Mouse (Mus musculus) neural tube, postnatal 0 days (tissue): ENCODE data around the gene Xbp1. TPM values are rescaled to one million over a fixed set of nuclear protein-coding genes. Genes with fewer than 3 reads are reported as not detected.

Experiments used
- polyA plus RNA-seq: library from polyadenylated mRNA; unstranded; fragments of >200 nt; fragmentation: Nextera tagmentation; extraction: Ambion mirVana; gene quantifications from 2 replicates; pipeline ENCODE4 v1.2.1, GENCODE M21; 2015

Gene Xbp1
- polyA plus RNA-seq = 112 and 117 TPM in 2 replicates

DNA sequence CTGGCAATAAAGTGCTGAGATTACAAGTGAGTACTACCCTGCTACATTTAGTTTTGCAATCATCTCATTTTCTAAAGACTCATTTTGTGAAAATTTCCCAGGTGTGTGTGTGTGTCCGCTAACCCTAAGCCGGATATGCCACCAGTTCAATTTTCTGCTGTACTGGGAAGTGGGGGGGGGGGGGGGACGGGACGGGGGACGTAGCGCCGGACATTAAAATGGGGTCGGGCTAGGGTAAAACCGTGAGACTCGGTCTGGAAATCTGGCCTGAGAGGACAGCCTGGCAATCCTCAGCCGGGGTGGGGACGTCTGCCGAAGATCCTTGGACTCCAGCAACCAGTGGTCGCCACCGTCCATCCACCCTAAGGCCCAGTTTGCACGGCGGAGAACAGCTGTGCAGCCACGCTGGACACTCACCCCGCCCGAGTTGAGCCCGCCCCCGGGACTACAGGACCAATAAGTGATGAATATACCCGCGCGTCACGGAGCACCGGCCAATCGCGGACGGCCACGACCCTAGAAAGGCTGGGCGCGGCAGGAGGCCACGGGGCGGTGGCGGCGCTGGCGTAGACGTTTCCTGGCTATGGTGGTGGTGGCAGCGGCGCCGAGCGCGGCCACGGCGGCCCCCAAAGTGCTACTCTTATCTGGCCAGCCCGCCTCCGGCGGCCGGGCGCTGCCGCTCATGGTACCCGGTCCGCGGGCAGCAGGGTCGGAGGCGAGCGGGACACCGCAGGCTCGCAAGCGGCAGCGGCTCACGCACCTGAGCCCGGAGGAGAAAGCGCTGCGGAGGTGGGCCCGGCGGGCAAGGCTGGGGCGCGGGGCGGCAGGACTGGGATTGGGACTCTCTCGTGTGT, at the start of gene Xbp1:
Gene Xbp1, plus strand, starts transcription at position 248 of the 854 bp plus-strand sequence.

DNA sequence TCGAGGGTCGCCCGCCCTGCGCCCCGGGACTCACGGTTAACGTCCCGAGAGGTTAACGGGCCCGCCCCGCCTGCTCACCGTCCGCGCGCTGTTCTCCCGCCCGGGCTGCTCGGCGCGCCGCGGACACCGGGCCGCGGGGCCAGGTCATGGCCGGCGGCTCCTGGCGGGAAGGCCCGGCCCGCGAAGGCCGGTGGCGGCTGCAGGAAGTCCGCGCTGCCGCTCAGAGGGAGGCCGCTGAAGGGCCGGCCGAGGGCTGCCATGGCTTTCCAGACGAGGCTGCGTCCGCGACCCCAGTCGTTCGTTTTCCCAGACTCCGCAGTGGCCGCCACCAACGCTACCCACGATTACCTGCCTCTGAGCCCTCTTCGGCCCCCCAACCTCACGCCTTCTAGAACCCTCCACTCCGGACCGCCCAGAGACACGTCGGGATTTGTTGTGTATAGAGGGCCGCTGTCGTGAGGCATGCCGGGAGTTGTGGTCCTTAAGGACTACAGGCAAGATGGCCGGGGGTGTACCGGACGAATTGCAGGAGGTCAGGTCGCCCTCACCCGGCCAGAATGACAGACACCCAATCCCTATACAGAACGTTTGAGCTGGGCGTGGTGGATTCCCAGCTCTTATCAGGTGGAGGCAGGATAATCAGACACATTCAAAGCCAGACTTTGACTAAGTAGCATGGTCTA, 21.5 kb downstream of the Xbp1 start, which contains the start of gene Ccdc117:
Gene Ccdc117, minus strand, starts transcription at position 389 of the 683 bp plus-strand sequence.

DNA sequence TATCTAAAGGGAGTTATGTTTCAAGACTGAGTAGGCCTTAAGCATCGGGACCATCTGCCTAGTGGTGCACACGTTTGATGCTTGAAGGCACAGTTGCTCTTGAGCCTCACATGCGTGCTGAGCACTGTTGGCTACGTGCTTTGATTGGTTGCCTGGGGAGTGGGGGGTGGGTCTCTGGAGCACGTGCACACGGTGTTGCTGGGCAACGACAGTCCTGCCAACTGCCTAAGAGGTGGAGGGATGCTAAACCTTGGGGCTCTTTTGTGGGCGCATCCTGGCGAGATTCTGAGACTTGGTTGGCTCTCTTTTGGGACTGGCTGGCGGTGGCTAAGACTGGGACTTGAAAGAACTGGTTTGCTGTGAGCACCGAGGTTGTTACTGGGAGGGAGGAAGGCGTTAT, 49.0 kb downstream of the Xbp1 start, which contains the start of gene Ankrd36:
Gene Ankrd36, plus strand, starts transcription at position 211 of the 400 bp plus-strand sequence.

Other genes starting within 250 kb of the Xbp1 start
- gene Znrf3, start 75.8 kb upstream of the Xbp1 start, polyA plus RNA-seq = 9.4 and 9.6 TPM in 2 replicates
- gene Ccdc117, start 21.5 kb downstream of the Xbp1 start, polyA plus RNA-seq = 6.5 and 7.3 TPM in 2 replicates
- gene Ankrd36, start 49.0 kb downstream of the Xbp1 start, polyA plus RNA-seq = 0.27 TPM in 1 of 2 replicates, not detected in the other
- gene Mrps24, start 195.0 kb downstream of the Xbp1 start, polyA plus RNA-seq = 256 and 264 TPM in 2 replicates
- 29.6 and 30.7 TPM in 2 replicates for gene Urgcp, start 241.7 kb downstream of the Xbp1 start, polyA plus RNA-seq